Mouse (Mus musculus): ENCODE data around the gene Rplp2. TPM values are rescaled to one million over a fixed set of nuclear protein-coding genes. Genes with fewer than 3 reads are reported as not detected.
A peak's percentile ranks its signal among the peaks of the same experiment; 100 is the strongest.

Gene Rplp2
- polyA plus RNA-seq, 1 experiment from 2014 or later: 845 TPM

DNA sequence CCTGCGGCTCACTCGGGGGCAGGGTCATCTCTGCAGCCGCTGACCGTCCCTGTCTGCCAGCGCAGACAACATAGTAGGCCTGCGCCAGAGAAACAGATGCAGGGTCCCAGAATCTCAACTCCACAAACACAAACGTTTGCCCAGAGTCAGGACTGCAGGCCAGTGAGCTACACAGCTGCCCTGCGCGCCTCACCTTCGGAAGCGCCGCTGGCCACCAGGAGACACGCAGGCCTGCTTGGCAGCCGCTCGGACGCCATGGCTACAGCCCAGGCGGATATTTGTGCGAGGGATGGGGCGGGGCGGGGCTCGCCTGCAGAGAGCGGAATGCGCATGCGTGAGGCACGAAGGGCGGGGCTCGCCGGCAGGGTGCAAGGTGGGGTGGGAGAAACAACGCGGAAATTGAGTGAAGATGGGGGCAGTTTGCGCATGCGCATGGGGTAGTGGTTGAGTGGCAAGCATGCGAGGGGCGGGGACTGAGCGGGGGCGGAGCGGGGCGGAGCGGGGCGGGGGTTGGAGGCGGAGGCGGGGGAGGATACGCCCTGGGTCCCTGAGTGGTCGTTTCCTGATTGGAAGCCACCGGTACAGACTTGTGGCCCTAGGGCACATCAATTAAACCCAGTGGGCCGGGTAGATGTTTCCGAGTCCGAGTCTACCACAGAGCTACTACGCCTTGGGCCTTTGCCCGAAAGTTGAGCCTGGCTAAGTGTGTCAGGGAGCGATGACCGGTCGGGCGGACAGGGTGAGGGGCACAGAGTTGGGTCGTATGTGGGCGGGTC is 33.2 kb upstream of the Rplp2 start, which contains the start of gene Gatd1:
TSS of gene Gatd1 (minus strand) at position 328 of the 776 bp plus-strand sequence.
- Histone ChIP-seq H3K9me3 (replicated peaks; ENCODE audit: control insufficient read depth, low read length) (no peaks in the 10 kb centered on the region), H3K4me3 (ENCODE audit: low read depth, low read length) (peak within 1 kb of the TSS; percentile 72), H3K27ac (ENCODE audit: low read depth, low read length) (peak within 1 kb of the TSS; percentile 49; the same call in 1 of the 2 replicates), H3K36me3 (ENCODE audit: control insufficient read depth, insufficient read depth, low read length) (peaks cover 12% of the 10 kb centered on the region), H3K4me2 (ENCODE audit: low read length) (peak within 1 kb of the TSS; percentile 72), H3K9ac (ENCODE audit: low read length) (peak within 1 kb of the TSS; percentile 87), H3K4me1 (ENCODE audit: control insufficient read depth, insufficient read depth, low read length) (peaks cover 7% of the 10 kb centered on the region; the same call in 1 of the 2 replicates), H3K27me3 (replicated peaks; ENCODE audit: control insufficient read depth, insufficient read depth, low read length) (no peaks in the 10 kb centered on the region)
- 2% methylated on average over 52 of the region's 56 CpGs for WGBS
- DNase-seq (ENCODE audit: low spot score) (peak; percentile 99), ATAC-seq (peak; percentile 90)

DNA sequence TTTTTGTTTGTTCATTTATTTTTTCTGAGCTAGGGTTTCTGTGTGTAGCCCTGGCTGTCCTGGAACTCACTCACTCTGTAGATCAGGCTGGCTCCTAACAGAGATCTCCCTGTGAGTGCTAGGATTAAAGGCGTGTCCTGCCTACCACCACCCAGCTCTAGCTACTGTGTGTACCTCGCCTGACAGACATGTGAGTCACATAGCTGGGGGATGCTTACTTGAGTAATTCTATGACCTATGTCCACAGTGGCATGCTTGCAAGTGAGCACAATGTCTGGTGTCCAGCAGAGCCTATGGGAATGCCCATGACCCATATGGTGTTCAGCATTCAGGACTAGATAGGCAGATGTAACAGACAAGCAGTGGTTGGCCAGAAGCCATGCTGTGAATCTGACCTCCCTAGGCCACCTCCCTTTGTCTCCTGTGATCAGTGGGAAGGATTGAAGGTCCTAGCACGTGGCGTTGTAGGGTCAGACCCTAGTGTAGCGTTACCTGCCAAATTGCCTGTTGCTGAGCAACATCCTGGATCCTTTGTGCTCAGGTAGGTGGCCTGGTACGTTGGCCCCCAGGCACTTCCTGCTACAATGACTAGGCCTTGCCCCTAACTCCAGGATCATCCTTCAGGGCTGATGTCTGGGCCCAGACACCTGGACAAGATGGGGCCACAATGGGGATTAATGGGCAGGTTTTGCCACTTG is 30.9 kb upstream of the Rplp2 start:
- H3K27me3 ChIP-seq (replicated peaks; ENCODE audit: control insufficient read depth, insufficient read depth, low read length): no peaks in the 10 kb centered on the region
- H3K9ac ChIP-seq (ENCODE audit: low read length): no peak overlapping the region
- H3K4me3 ChIP-seq (ENCODE audit: low read depth, low read length): no peak overlapping the region
- DNase-seq (ENCODE audit: low spot score) (no peak), ATAC-seq (no peak)
- H3K4me2 ChIP-seq (ENCODE audit: low read length): no peak overlapping the region
- 76% methylated on average over 6 of the region's 6 CpGs for WGBS
- H3K36me3 ChIP-seq (ENCODE audit: control insufficient read depth, insufficient read depth, low read length): no peaks in the 10 kb centered on the region
- peaks cover 7% of the 10 kb centered on the region; the same call in 1 of the 2 replicates for H3K4me1 ChIP-seq (ENCODE audit: control insufficient read depth, insufficient read depth, low read length)
- no peaks in the 10 kb centered on the region for H3K9me3 ChIP-seq (replicated peaks; ENCODE audit: control insufficient read depth, low read length)
- H3K27ac ChIP-seq (ENCODE audit: low read depth, low read length): no peak overlapping the region

DNA sequence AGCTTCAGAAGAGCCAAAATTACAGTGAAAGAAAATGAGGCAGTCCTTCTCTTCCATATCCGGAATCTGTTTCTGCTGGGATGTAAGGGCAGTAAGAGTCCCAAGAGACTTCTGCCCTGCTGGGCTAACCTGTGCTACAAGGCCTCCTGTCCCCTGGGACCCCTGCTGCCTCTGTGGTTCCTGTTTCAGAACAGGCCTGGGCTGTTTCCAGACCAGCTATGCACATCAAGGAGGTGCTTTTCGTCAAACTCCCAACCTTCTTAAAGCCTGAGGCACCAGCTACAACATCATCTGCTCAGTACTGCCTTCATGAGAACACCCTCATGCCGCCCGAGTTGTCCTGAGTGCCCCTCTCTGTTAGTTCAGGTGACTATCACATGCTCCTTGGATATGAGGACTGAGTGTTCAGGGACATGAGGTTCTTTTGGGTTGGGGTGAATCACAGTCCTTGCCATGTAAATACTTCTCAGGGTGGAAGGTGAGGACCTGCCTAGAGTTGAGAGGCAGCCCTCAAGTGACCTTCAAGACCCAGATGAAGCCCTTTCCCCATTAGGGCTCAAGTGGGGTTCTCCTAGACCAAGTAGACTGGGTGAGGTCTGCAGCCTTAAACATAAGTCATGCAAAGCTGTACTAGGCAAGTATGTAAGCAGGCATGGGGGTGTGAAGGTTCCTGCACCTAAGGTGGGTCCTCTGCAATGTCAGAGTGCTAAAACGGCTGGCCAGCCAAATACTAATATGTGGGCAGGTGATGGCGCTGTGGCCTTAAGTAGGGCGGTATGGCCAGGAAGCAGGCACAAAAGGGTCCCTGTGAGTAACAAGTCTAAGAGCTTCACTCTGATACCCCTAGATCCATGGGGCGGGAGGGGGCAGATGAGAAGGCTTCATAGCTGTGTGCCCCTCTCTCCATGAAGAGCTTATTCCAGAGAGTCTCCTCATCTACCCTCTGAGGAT is 29.2 kb upstream of the Rplp2 start:
- Histone ChIP-seq H3K4me3 (ENCODE audit: low read depth, low read length) (no peak overlapping the region), H3K27ac (ENCODE audit: low read depth, low read length) (no peak overlapping the region), H3K36me3 (ENCODE audit: control insufficient read depth, insufficient read depth, low read length) (no peaks in the 10 kb centered on the region), H3K9ac (ENCODE audit: low read length) (no peak overlapping the region), H3K4me1 (ENCODE audit: control insufficient read depth, insufficient read depth, low read length) (peaks cover 5% of the 10 kb centered on the region; the same call in 1 of the 2 replicates), H3K27me3 (replicated peaks; ENCODE audit: control insufficient read depth, insufficient read depth, low read length) (no peaks in the 10 kb centered on the region), H3K4me2 (ENCODE audit: low read length) (no peak overlapping the region), H3K9me3 (replicated peaks; ENCODE audit: control insufficient read depth, low read length) (no peaks in the 10 kb centered on the region)
- ATAC-seq: no peak
- 75% methylated on average over 8 of the region's 8 CpGs for WGBS
- DNase-seq (ENCODE audit: low spot score): no peak

DNA sequence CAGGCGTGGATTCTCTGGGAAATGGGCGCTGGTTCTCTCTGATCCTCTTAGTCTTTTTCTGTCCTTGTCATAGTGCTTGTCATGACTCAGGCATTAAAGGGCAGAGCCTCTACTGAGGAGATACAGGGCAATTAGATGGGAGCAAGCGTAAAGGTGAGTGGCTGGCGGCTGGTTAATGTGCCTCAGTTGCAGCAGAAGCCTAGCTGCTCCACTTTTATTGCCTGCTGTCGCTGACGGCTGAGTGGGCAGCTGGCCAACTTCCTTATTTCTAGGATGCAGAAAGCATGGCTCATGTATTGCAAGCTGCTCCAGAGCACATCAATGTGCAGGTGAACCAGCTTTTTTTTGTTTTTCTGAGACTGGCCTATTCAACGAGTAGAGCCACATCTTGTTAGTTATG is 28.2 kb upstream of the Rplp2 start:
- no peak for ATAC-seq
- Histone ChIP-seq H3K9me3 (replicated peaks; ENCODE audit: control insufficient read depth, low read length) (no peaks in the 10 kb centered on the region), H3K27me3 (replicated peaks; ENCODE audit: control insufficient read depth, insufficient read depth, low read length) (no peaks in the 10 kb centered on the region), H3K4me1 (ENCODE audit: control insufficient read depth, insufficient read depth, low read length) (0 out of 2 replicates have a peak, but pooled peaks cover 3% of the 10 kb centered on the region), H3K36me3 (ENCODE audit: control insufficient read depth, insufficient read depth, low read length) (no peaks in the 10 kb centered on the region), H3K4me2 (ENCODE audit: low read length) (no peak overlapping the region), H3K9ac (ENCODE audit: low read length) (0 out of 2 replicates have a peak overlapping the region, but pooled peaks have one; percentile 29), H3K4me3 (ENCODE audit: low read depth, low read length) (no peak overlapping the region), H3K27ac (ENCODE audit: low read depth, low read length) (no peak overlapping the region)
- WGBS: 65% methylated on average over 7 of the region's 7 CpGs
- DNase-seq (ENCODE audit: low spot score): peak; percentile 60

DNA sequence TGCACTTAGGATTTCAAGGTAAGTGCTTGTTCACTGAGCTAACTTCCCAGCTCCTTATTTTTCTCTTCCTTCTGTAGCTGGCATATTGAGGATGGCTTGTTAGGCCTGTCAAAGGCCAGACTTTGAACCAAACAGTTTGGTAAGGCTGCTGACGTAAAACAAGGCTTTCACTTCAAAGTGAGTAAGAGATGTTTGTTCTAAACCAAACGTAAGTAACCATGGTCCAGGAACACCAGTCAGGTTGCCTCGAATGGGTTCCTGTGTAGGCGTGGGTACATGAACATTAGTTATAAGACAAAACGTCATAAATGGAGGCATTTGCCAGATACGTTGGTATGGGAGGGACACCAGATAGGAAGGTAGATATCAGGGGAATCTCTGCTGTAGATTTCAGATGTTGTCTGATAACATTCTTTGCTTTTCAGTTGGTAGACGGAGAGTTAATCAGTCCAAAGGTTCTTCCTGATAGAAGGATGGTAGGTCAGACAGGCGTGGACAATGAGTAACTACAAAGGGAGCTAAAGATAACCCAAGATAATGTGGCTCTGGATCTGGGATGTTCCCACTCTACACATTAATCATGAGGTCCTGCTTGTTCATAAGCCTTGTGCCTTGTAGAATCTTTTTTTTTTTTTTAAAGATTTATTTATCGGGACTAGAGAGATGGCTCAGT is 27.0 kb upstream of the Rplp2 start:
- ATAC-seq: no peak
- 87% methylated on average over 9 of the region's 9 CpGs for WGBS
- H3K4me3 ChIP-seq (ENCODE audit: low read depth, low read length): no peak overlapping the region

DNA sequence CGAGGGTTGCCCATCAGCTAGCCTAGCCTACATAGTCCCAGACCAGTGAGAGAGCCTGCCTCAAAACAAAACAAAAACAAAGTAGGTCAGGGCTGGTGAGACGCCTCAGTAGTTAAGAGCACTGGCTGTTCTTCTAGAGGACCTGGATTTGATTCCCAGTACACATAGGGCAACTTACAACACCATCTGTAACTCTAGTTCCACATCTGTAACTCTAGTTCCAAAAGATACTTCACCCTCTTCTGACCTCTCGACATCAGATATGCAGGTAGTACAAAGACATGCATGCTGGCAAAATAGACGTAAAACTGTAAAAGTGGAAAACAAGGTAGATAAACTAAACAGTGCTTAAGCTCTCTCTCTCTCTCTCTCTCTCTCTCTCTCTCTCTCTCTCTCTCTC is 23.4 kb upstream of the Rplp2 start:
- no peak for ATAC-seq
- H3K9me3 ChIP-seq (replicated peaks; ENCODE audit: control insufficient read depth, low read length): no peaks in the 10 kb centered on the region
- H3K4me2 ChIP-seq (ENCODE audit: low read length): no peak overlapping the region
- DNase-seq (ENCODE audit: low spot score): no peak
- no peak overlapping the region for H3K4me3 ChIP-seq (ENCODE audit: low read depth, low read length)
- no peaks in the 10 kb centered on the region for H3K27me3 ChIP-seq (replicated peaks; ENCODE audit: control insufficient read depth, insufficient read depth, low read length)
- no peak overlapping the region for H3K9ac ChIP-seq (ENCODE audit: low read length)
- peaks cover 13% of the 10 kb centered on the region; the same call in 1 of the 2 replicates for H3K36me3 ChIP-seq (ENCODE audit: control insufficient read depth, insufficient read depth, low read length)
- H3K27ac ChIP-seq (ENCODE audit: low read depth, low read length): no peak overlapping the region
- peaks cover 4% of the 10 kb centered on the region for H3K4me1 ChIP-seq (ENCODE audit: control insufficient read depth, insufficient read depth, low read length)
- WGBS: 77% methylated on average over 4 of the region's 4 CpGs

More for the DNA sequence above, 27.0 kb upstream of the Rplp2 start:
- Histone ChIP-seq H3K4me2 (ENCODE audit: low read length) (no peak overlapping the region), H3K4me1 (ENCODE audit: control insufficient read depth, insufficient read depth, low read length) (no peaks in the 10 kb centered on the region), H3K9me3 (replicated peaks; ENCODE audit: control insufficient read depth, low read length) (no peaks in the 10 kb centered on the region), H3K27me3 (replicated peaks; ENCODE audit: control insufficient read depth, insufficient read depth, low read length) (no peaks in the 10 kb centered on the region), H3K27ac (ENCODE audit: low read depth, low read length) (no peak overlapping the region), H3K9ac (ENCODE audit: low read length) (no peak overlapping the region), H3K36me3 (ENCODE audit: control insufficient read depth, insufficient read depth, low read length) (no peaks in the 10 kb centered on the region)
- DNase-seq (ENCODE audit: low spot score): no peak

DNA sequence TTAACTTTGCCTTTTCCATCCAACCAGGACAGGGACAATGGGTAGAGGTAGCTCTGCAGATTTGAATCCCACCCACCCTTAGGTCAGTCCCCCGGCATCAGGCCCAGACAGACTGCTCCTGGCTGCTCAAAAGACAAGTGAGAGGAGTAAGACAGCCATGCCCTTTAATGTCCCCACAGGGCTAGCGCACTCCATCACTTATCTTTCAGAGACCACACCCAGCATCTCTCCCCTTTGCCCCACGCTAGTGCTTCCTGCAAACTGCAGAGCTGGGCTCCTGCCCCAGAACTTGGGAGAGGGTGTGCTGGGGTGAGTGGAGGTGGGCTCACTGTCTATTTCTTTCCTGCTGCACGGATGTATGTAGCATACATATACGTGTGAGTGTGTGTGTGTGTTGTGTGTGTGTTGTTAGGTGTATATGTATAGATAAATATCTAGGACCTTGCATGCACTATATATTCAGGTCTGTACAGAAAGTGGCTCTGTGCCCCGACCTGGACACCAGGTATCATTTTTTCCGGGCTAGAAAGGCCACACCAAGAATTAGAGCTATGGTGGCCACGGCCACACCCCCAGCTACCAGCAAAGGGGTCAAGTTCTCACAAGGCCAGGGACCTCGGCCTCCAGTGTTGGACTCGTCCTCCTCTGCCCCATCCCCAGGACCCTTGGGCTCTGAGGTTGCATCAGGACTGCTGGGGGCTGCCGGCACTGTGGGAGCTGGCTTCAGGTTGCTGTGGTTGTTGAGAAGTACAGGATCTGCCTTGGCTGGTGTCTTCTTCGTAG is 20.0 kb upstream of the Rplp2 start:
- peaks cover 5% of the 10 kb centered on the region for H3K4me1 ChIP-seq (ENCODE audit: control insufficient read depth, insufficient read depth, low read length)
- DNase-seq (ENCODE audit: low spot score): no peak
- no peaks in the 10 kb centered on the region for H3K27me3 ChIP-seq (replicated peaks; ENCODE audit: control insufficient read depth, insufficient read depth, low read length)
- H3K27ac ChIP-seq (ENCODE audit: low read depth, low read length): no peak overlapping the region
- H3K9me3 ChIP-seq (replicated peaks; ENCODE audit: control insufficient read depth, low read length): no peaks in the 10 kb centered on the region
- no peak overlapping the region for H3K9ac ChIP-seq (ENCODE audit: low read length)
- ATAC-seq: no peak
- peaks cover 34% of the 10 kb centered on the region for H3K36me3 ChIP-seq (ENCODE audit: control insufficient read depth, insufficient read depth, low read length)
- 87% methylated on average over 12 of the region's 12 CpGs for WGBS
- no peak overlapping the region for H3K4me2 ChIP-seq (ENCODE audit: low read length)
- H3K4me3 ChIP-seq (ENCODE audit: low read depth, low read length): no peak overlapping the region
